Mouse (Mus musculus): ENCODE data around the gene Eya4.

- TF ChIP-seq POLR2A (IDR thresholded peaks at IDR 0.05; ENCODE audit: low read depth, low read length) = no peak
- TF ChIP-seq CTCF (conservative IDR thresholded peaks at IDR 0.05; ENCODE audit: insufficient read depth, insufficient read length, low read depth, low read length) = no peak
These were observed 146.7 kb downstream of the Eya4 start for GRCm38 (mm10) chr10:23203885-23204284.
